Mouse (Mus musculus) hindbrain, embryonic 10.5 days (tissue): ENCODE measurements around the gene Gm49394. TPM values are rescaled to one million over a fixed set of nuclear protein-coding genes. Genes with fewer than 3 reads are reported as not detected.
A peak's percentile ranks its signal among the peaks of the same experiment; 100 is the strongest.

Experiments
- DNase-seq: peaks from one replicate; pipeline ENCODE4 v3.0.0-alpha.2; 2017; ENCODE audit warnings: low spot score
- H3K27ac ChIP-seq: fragments of 300-500 bp; sonication (generic); 2 replicates; pipeline ENCODE4 v1.5.1; 2016; ENCODE audit warnings: mild to moderate bottlenecking, moderate library complexity
- H3K27me3 ChIP-seq: fragments of 300-500 bp; sonication (generic); 2 replicates; pipeline ENCODE4 v1.6.1; 2016; ENCODE audit warnings: mild to moderate bottlenecking; ENCODE audit not compliant: poor library complexity, insufficient read depth, severe bottlenecking
- H3K36me3 ChIP-seq: fragments of 300-500 bp; sonication (generic); 2 replicates; pipeline ENCODE4 v1.6.1; 2016; ENCODE audit warnings: mild to moderate bottlenecking, moderate library complexity
- H3K4me1 ChIP-seq: fragments of 300-500 bp; sonication (generic); replicated peaks from 2 replicates; pipeline ENCODE4 v1.6.1; 2016; ENCODE audit warnings: mild to moderate bottlenecking
- H3K4me3 ChIP-seq: fragments of 300-500 bp; sonication (generic); 2 replicates; pipeline ENCODE4 v1.5.1; 2016; ENCODE audit warnings: mild to moderate bottlenecking, moderate library complexity
- H3K9me3 ChIP-seq: fragments of 300-500 bp; sonication (generic); 2 replicates; pipeline ENCODE4 v1.6.1; 2016; ENCODE audit warnings: mild to moderate bottlenecking, moderate library complexity
- WGBS: fragments of 180-500 bp; shearing (Covaris S2); methylation state at CpG from one replicate; pipeline ENCODE4 v1.1.7; 2016; 5-methylcytosine and 5-hydroxymethylcytosine counted together
- polyA plus RNA-seq: library from polyadenylated mRNA; unstranded; fragments of >200 nt; fragmentation: Nextera tagmentation; extraction: Ambion mirVana; gene quantifications from 2 replicates; pipeline ENCODE4 v1.2.1, GENCODE M21; 2016

Gm49394 gene
- polyA plus RNA-seq, 1 experiment from 2014 or later, result not detected

DNA sequence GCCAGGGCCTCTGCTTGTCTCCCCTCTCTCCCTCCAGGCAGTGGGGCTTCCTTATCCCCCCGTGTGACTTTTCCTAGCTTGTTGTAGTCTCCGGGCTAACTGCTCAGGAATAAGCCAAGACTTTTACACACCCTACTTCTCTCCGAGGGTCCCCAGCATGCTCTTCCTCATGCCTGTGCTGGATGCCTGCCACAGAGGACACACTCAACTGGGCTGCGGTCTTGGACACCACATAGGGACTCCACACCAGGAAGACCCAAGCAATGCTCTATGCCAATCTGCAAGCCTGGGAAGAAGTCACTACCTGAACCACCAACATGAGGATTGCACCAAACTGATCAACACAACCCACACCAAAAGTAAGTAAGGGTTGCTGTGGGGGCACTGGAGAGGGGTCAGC is 3.6 kb downstream of the Gm49394 start:
- H3K36me3 ChIP-seq, result peaks cover 18% of the 10 kb centered on the region
- DNase-seq, result no peak
- H3K4me3 ChIP-seq, result no peak overlapping the region
- H3K9me3 ChIP-seq, result peaks cover 34% of the 10 kb centered on the region
- WGBS, result 71% methylated on average over 4 of the region's 4 CpGs
- H3K4me1 ChIP-seq, result peaks cover 11% of the 10 kb centered on the region; the same call in 1 of the 2 replicates
- no peak overlapping the region for H3K27ac ChIP-seq
- H3K27me3 ChIP-seq, result peaks cover 66% of the 10 kb centered on the region

DNA sequence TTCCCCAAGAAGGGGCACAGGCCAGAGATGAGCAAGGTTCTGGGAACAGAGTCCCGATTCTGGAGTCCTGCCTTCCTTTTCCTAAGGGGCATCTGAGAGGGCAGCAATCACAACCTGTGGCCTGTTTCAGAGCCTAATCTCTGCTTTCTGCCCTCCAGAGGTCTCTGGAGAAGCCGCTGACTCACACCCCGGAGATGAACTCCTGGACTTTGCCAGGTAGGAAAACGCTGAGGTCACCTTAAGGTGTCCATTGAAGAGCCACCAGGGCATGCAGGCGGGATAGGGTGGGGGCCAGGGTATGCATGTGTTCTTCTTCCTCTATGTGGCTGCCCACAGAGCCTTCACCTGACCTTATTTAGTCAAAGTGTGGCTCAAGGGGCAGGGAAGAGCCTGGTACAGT is 4.4 kb downstream of the Gm49394 start:
- H3K4me1 ChIP-seq, result peaks cover 18% of the 10 kb centered on the region
- no peak overlapping the region for H3K4me3 ChIP-seq
- peaks cover 74% of the 10 kb centered on the region for H3K27me3 ChIP-seq
- H3K9me3 ChIP-seq, result peaks cover 28% of the 10 kb centered on the region
- DNase-seq, result peak; percentile 8
- H3K27ac ChIP-seq, result no peak overlapping the region
- WGBS, result 49% methylated on average over 5 of the region's 5 CpGs
- peaks cover 18% of the 10 kb centered on the region for H3K36me3 ChIP-seq

DNA sequence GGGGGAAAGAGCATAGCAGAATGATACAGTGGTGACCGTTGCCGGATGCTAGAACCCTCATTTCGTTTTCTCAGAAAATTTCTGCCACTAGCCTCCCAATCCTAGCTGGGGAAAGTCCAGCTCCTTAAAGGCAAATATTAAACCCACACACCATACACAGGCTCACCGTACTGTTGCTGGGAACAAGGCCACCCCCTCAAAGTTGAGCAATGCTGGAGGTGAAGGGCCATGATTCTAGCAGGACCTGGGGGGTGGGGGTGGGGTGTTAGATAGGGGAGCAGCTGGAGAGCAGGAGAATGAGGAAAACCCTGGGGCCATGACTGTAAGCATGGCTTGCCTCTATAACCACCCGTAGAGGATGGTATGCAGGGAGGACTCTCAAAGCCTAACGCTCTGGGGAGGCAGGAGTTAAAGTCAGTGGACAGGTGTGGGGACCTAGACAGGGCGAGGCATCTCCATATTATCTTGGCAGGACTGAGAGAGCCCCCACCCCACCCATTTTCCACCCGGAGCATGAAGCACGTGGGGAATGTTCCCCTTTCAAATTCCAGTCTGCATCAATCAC is 5.2 kb downstream of the Gm49394 start:
- WGBS, result 3% methylated on average over 9 of the region's 9 CpGs
- H3K27ac ChIP-seq, result no peak overlapping the region

DNA sequence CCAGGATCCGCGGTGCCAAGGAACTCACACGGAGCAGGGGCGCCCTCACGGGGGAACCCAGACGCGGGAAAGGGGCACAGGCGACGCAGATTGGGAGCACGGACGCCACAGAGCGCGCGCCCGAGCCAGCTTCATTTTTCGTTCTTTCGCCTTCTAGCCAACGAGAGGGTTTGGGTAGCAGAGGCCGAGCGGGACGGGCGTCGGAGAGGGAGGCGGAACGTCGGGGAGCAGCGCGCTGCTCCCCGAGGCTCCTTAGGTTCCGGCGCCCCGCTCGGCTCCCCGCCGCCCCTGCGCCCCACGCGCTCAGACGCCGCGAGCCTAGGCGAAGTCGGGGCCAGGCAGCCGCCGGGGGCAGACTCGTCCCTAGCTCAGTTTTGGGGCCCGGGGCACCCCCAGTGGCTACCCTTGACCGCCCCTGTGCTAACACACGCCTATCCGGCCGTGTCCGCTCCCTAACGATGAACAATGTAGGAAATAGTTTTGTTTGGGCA is 5.8 kb downstream of the Gm49394 start:
- Histone ChIP-seq H3K9me3 (peaks cover 14% of the 10 kb centered on the region), H3K4me3 (peak overlapping the region; percentile 36), H3K36me3 (peaks cover 18% of the 10 kb centered on the region; the same call in 1 of the 2 replicates), H3K4me1 (peaks cover 32% of the 10 kb centered on the region), H3K27ac (peak overlapping the region; percentile 37; the same call in 1 of the 2 replicates), H3K27me3 (peaks cover 88% of the 10 kb centered on the region)
- 1% methylated on average over 53 of the region's 53 CpGs for WGBS
- DNase-seq, result peak; percentile 47

More for the DNA sequence above, 5.2 kb downstream of the Gm49394 start:
- Histone ChIP-seq H3K9me3 (peaks cover 20% of the 10 kb centered on the region), H3K27me3 (peaks cover 82% of the 10 kb centered on the region), H3K4me3 (peak overlapping the region; percentile 36), H3K4me1 (peaks cover 27% of the 10 kb centered on the region), H3K36me3 (peaks cover 18% of the 10 kb centered on the region)
- peak; percentile 41 for DNase-seq

DNA sequence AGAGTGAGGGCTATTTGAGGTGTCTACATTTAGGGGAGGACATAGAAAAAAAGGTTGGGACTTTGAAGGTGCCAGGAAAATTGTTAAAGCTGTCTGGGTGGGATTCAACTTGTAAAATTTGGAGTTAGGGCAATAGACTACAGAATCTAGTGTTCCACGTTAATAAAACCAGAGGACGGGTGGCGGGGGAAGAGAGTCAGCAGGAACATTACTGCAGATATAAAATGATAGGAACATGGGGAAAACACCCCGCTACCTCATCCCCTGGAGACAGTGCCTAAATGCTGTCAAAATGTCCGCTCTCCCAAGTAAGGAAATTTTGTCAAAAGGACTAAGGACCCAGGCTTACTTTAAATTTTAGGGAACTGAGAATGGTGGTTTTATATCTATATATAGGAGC is 6.6 kb downstream of the Gm49394 start:
- H3K36me3 ChIP-seq, result peaks cover 13% of the 10 kb centered on the region; the same call in 1 of the 2 replicates
- 6% methylated on average over 5 of the region's 5 CpGs for WGBS
- peaks cover 96% of the 10 kb centered on the region for H3K27me3 ChIP-seq
- peaks cover 41% of the 10 kb centered on the region for H3K4me1 ChIP-seq
- peaks cover 8% of the 10 kb centered on the region for H3K9me3 ChIP-seq
- no peak overlapping the region for H3K27ac ChIP-seq
- no peak for DNase-seq
- H3K4me3 ChIP-seq, result no peak overlapping the region

DNA sequence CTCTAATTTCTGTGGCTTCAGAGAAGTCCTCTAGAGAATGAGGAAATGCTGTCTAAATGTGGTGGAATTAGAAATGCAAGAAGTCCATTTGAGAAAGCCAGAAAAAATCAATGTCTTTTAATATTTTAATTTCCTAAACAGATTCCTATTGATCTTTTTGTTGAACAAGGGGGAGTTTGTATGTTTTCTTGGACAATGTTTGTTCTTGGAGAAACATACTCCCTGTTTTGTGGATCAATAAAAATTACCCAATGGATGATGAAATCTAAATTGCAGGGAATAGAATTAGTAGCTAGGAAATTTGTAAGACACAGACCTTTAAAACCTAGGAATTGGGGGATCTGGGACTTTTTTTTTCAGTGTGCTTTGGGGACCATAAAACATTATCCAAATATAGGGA is 7.9 kb downstream of the Gm49394 start:
- Histone ChIP-seq H3K27me3 (peaks cover 100% of the 10 kb centered on the region), H3K36me3 (peaks cover 3% of the 10 kb centered on the region; the same call in 1 of the 2 replicates), H3K4me3 (no peak overlapping the region), H3K9me3 (no peaks in the 10 kb centered on the region), H3K4me1 (peaks cover 53% of the 10 kb centered on the region), H3K27ac (no peak overlapping the region)
- DNase-seq, result no peak

DNA sequence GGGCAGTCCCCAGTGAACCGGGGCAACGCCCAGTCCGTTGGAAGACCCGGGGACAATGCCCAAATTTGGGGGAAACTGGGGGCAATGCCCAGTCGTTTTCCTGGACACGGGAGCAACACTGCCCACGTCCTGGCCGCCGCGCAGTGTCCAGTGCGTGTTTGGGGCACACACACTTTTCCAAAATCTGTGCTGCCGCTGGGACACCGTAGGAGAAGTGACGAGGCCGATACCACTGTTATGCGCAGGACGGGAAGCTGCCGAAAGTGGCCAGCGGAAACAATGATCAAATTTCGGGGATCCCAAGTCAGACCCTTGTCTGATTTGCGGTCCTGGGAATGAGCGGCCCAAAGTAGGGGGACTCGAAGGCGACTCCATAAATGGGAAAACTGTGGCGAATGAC is 8.7 kb downstream of the Gm49394 start:
- H3K4me1 ChIP-seq, result peaks cover 56% of the 10 kb centered on the region
- DNase-seq, result peak; percentile 55
- H3K27ac ChIP-seq, result peak overlapping the region; percentile 85
- no peaks in the 10 kb centered on the region for H3K36me3 ChIP-seq
- H3K27me3 ChIP-seq, result peaks cover 100% of the 10 kb centered on the region
- peak overlapping the region; percentile 52 for H3K4me3 ChIP-seq
- H3K9me3 ChIP-seq, result no peaks in the 10 kb centered on the region
- under 1% methylated on average over 25 of the region's 25 CpGs for WGBS

DNA sequence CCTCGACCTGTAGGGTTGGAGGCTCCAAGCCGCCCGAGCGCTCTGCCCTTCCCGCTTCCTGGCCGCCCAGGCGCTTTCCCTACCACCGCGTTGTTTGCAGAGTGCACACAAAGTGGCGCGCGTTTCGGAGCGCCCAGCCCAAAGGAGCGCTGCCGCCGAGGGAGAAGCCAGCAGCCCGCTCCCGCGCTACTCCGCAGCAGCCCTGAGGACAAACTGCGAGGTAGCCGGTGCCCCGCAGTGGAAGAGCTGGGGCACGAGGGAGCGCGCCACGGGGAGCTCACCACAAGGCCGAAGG is 9.1 kb downstream of the Gm49394 start:
- DNase-seq, result peak; percentile 71
- Histone ChIP-seq H3K4me1 (peaks cover 58% of the 10 kb centered on the region), H3K9me3 (no peaks in the 10 kb centered on the region), H3K27ac (peak overlapping the region; percentile 85), H3K4me3 (peak overlapping the region; percentile 52), H3K36me3 (no peaks in the 10 kb centered on the region), H3K27me3 (peaks cover 100% of the 10 kb centered on the region)
- WGBS, result under 1% methylated on average over 29 of the region's 29 CpGs

DNA sequence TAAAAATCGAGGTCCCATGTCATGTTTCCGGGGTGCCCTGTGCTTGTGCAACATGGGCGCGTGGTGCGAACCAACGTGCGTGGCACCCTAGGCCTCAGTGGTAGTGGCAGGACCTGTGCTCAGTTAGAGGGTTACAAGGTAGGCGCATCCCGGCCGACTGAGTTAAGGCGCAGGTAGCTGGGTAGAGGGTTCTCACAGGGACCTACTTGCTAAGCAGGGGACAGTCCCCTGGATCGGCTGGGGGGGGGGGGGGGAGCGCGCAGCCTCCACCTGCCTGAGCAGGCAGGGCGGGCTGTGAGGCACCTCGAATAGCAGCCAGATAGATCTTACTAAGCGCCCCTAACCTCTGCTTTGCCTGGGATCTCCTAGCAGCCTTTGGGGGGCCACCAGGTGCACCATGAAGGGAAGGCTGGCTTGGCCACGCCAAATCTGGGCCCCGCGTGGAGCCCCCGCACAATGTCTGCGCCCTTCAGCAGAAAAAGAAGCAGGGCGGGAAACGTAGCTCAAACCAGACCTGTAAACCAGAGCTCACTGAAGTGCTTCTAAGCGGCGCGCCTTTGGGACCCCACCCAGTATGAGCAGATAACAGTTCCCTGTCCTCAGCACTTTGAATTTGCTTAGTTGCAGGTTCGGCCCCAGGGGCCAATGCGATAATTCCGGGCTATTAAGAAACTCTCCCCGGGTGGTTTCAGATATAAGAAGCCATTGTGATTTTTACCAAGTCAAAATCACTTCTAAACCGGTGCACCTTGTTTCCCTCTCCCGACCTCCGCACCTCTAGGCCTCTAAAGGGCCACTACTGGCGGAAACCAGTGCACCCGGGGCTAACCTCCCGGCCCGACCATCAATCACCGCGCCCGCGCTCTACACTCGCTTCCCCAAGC is 9.7 kb downstream of the Gm49394 start:
- Histone ChIP-seq H3K27me3 (peaks cover 100% of the 10 kb centered on the region), H3K9me3 (no peaks in the 10 kb centered on the region), H3K27ac (peak overlapping the region; percentile 85), H3K4me3 (peak overlapping the region; percentile 52), H3K36me3 (no peaks in the 10 kb centered on the region), H3K4me1 (peaks cover 64% of the 10 kb centered on the region)
- peak; percentile 46 for DNase-seq
- under 1% methylated on average over 43 of the region's 43 CpGs for WGBS

DNA sequence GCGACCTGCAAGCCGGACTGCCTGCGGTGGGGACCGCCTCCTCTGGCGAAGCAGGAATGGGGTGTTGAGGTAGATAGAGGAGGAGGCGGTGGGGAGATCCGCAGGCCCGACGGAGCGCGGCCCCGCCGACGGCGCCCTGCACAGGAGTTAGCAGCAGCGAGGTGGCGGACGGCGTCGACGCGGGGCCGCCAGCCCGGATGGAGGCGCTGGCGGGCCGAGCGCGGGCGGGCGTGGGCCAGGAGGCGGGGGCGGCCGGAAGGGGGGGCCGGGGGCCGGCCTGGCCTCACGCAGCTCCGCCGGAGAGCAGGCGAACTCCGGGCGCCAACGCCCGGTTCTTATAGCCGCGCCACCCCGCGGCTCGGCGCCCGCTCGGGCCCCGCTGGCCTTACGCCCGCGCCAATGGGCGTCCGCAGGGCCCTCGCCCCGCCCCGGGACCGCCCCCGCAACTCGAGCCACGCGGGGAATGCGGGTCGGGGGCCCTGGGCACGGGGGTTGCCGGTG is 10.5 kb downstream of the Gm49394 start:
- Histone ChIP-seq H3K36me3 (peaks cover 3% of the 10 kb centered on the region; the same call in 1 of the 2 replicates), H3K9me3 (no peaks in the 10 kb centered on the region), H3K4me3 (peak overlapping the region; percentile 52), H3K27ac (peak overlapping the region; percentile 85), H3K4me1 (peaks cover 68% of the 10 kb centered on the region), H3K27me3 (peaks cover 100% of the 10 kb centered on the region)
- whole genome bisulfite sequencing, result under 1% methylated on average over 69 of the region's 70 CpGs
- peak; percentile 50 for DNase-seq

DNA sequence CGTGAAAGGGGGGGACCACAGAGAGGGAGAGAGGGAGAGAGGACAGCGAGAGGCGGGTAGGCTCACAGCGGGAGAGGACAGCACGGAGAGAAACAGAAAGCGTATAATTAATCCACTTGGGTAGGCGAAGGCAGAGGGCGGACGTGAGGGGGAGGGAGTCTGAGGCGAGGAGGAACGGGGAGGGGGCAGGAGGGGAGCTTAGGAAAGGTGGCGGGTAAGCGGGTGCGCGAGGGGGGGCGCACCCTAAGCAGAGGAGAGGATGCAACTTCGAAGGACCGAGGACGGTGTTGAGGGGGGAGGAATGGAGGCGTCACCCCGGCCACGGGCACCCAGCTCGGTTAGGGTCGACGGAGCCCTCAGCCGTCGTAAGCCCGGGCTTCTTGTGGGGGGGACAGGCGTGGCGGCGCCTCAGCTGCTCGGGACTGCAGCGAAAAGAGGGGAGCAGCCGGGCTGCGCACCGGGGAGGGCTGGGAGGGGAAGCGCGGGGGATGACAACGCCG is 11.0 kb downstream of the Gm49394 start:
- no peaks in the 10 kb centered on the region for H3K9me3 ChIP-seq
- H3K27ac ChIP-seq, result peak overlapping the region; percentile 85
- peak; percentile 21 for DNase-seq
- peak overlapping the region; percentile 52 for H3K4me3 ChIP-seq
- peaks cover 4% of the 10 kb centered on the region; the same call in 1 of the 2 replicates for H3K36me3 ChIP-seq
- peaks cover 68% of the 10 kb centered on the region for H3K4me1 ChIP-seq
- WGBS, result 1% methylated on average over 35 of the region's 40 CpGs
- peaks cover 100% of the 10 kb centered on the region for H3K27me3 ChIP-seq

DNA sequence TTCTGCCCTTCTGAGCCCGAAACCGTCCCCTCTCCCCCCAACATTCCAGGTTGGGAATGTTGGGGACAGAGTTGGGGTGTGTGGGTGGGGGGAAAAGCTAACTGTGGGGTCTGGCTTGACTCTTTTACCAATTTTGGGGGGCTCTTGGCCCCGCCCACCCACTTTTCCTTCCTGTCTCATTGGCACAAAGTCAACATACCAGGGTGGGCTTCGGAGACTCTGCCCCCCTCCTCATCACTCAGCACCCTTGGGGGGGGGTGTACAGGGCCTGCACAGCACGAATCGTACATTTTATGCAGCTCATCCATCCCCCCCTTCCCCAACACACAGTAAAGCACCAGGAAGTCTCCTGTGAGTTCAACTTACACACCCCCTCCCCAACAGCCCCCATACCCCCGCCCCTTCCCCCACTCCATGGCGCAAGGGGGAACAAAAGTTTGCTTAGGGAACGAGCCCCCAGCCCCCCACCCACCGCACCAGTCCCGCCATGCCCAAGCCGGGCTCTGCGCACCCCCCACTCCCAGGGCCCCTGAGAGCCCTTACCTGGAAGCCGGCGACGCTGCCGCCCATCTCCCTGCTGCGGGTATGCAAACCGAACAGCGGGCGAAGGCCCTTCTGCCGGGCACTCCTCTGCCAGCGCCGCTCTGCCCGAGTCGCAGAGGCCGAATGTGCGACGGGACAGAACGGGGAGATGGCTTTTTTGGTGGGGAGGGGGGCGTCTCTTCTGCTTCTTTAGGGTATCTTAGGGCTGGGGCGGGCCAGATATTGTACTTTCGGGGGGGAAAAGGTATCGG is 11.7 kb downstream of the Gm49394 start:
- peak; percentile 27 for DNase-seq
- 1% methylated on average over 34 of the region's 34 CpGs for WGBS
- Histone ChIP-seq H3K36me3 (peaks cover 4% of the 10 kb centered on the region; the same call in 1 of the 2 replicates), H3K4me3 (peak overlapping the region; percentile 52), H3K4me1 (peaks cover 69% of the 10 kb centered on the region), H3K9me3 (no peaks in the 10 kb centered on the region), H3K27me3 (peaks cover 100% of the 10 kb centered on the region), H3K27ac (peak overlapping the region; percentile 85)
